Mouse (Mus musculus): Measurements from ENCODE around the gene Fahd1. TPM values are rescaled to one million over a fixed set of nuclear protein-coding genes. Genes with fewer than 3 reads are reported as not detected.

The Fahd1 gene
- polyA plus RNA-seq (2012; rRNA removed): 5.4 and 6.5 TPM in 2 replicates

DNA sequence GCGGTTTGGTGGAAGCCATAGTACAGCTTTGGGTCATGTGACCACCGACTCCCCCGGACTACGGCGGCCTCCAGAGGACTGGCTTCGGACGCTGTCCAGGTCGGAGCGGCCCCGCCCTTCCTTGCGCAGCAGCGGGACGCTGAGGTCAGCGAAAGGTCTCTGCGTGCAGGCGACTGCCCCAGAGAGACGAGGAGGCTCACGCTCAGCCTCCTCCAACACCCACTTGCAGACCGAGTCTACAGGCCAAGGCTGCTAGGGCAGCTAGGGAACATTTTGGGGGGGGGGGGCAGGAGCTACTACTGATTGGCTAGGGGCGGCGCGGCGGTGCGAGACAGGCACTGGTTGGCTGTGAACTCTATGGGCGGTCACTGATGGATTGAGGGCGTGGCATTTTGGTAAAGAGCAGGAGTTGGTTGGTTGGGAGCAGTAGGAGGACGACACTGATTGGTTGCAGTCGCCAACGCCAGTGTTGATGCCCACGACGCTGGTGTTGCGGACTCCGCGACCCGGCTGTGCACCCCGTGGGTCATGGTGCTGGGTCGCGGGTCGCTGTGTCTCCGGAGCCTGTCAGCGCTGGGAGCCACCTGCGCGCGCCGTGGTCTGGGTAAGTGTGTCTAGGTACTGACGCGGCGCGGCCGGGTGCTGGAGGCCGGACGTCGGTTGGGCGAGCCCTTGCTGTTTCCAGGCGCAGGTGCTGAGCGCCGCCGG is at the start of gene Fahd1:
Fahd1 (minus strand) TSS at position 300 of the 708 bp plus-strand sequence.

DNA sequence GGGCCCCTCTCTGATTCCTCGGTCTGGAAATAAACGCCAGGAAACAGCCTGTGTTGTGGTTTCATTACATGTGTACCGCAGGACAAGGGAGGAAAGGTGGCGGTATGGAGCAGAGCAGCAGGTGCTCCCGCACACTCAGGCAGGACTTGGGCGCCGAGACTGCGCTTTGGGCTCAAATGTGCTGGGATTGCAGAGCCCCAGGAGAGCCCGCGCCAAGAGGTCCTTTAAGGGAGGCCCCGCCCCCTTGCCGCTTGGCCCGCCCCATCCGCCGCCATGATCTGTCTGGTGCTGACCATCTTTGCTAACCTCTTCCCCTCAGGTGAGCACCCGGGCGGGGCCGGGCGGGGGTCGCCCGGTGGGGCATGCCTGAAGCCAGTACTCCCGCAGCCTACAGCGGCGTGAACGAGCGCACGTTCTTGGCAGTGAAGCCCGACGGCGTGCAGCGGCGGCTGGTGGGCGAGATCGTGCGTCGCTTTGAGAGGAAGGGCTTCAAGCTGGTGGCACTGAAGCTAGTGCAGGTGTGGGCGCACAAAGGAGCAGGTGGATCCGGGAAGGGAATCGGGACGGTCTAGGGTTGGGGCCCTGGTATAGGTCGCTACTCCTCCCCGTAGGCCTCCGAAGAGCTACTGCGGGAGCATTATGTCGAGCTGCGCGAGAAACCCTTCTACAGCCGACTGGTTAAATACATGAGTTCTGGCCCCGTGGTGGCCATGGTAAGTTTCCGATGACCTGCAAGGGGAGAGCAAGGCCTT is 46.3 kb upstream of the Fahd1 start, which contains the start of gene Nme3:
Nme3 (plus strand) TSS at position 260 of the 752 bp plus-strand sequence.

DNA sequence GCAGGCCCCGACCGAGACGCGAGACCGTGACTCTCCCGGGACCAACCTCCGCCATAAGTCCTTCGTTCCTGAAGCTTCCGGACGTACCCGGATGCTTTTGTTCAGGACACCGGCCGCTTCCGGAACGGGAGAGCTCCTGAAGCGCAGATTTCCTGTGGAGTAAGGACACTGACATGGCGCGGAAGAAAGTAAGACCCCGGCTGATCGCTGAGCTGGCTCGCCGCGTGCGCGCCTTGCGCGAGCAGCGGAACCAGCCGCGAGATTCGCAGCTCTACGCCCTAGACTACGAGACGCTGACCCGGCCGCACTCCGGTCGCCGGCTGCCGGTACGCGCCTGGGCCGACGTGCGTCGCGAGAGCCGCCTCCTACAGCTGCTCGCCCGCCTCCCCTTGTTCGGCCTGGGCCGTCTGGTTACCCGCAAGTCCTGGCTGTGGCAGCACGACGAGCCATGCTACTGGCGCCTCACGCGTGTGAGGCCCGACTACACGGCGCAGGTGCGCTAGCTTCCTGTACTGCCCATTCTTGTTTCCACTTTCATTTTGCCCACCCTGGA is 44.9 kb upstream of the Fahd1 start, which contains the start of the genes Eme2 and Mrps34:
Eme2 (minus strand) TSS at position 93 of the 553 bp plus-strand sequence.
Mrps34 (plus strand) TSS at position 122 of the 553 bp plus-strand sequence.

DNA sequence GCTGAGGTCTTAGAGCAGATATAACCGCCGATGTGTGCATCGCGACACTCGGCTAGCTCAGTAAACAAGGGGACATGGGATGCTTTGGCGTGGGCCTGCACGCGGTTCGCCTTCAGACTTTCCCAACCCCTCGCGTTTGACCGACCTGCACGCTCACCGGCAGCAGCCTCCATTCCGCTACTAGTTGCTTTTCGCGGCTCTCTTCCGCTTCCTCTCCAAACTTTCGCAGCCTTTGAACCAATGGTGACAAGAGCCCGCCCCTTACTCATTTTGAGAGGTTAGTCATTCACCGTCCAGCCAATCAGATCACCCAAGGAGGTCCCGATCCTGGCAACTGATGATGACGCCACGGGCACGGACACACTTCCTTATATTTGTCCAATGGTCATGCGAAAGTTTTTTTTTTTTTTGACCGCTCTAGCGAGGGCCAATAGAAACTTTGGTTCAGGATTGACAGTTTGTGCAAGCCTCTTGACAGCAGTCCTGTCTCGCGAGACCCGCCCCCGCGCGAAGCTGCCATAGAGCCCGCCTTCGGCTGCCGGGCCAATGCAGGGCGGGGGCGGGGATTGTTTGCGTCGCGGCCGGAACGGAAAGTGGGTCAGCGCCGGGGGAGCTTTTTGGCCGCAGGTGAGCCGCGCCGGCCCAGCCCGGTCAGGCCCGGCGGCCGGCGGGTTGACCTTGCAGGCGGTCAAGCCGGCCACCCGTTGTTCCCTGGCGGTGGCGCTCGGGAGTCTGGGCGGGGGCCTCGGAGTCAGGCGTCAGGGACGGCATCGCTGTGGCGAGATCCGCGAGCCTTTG is 36.2 kb upstream of the Fahd1 start, which contains the start of the genes Nubp2 and Spsb3:
Nubp2 (minus strand) TSS at position 216 of the 798 bp plus-strand sequence.
Spsb3 (plus strand) TSS at position 510 of the 798 bp plus-strand sequence.

DNA sequence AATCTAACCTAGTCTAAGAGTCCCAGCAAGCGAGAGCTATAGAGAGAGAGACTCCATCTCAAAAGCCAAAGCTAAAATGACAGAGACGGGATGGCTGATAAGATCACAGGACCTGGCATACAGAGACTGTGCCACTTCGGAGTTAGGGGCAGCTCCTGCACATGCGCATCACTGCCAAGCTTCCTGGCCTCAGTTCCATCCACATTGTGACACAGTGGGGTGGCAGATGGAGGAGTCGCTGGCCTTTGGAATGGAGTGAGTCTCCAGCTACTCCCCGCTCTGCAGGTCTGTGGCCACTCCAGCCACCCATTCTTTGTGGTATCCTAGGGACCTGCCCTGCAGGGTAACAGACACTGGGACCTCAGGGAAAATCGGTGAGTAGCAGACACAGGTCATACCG is 15.6 kb upstream of the Fahd1 start, which contains the start of gene Igfals:
Igfals (plus strand) TSS at position 222 of the 400 bp plus-strand sequence.

DNA sequence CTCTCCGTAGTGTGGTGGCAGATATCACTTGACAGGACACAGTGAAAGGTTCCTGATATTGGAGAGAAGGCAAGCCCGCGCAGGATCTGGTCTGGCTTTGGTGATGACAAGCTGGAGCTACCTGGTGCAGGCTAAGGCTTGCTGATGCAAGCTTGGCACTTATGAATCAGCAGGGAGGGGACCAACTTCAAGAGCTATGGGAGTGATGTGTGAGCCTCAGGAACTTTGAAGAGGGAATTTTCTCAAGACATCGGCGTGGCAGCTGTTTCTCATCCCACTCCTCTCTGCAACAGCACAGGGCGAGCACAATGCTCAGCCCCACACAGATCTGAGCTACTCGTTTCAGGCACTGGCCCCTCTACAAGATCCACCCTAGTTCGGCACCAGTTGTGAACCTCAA is 10.3 kb downstream of the Fahd1 start, which contains the start of gene Hagh:
Hagh (plus strand) TSS at position 302 of the 400 bp plus-strand sequence.

DNA sequence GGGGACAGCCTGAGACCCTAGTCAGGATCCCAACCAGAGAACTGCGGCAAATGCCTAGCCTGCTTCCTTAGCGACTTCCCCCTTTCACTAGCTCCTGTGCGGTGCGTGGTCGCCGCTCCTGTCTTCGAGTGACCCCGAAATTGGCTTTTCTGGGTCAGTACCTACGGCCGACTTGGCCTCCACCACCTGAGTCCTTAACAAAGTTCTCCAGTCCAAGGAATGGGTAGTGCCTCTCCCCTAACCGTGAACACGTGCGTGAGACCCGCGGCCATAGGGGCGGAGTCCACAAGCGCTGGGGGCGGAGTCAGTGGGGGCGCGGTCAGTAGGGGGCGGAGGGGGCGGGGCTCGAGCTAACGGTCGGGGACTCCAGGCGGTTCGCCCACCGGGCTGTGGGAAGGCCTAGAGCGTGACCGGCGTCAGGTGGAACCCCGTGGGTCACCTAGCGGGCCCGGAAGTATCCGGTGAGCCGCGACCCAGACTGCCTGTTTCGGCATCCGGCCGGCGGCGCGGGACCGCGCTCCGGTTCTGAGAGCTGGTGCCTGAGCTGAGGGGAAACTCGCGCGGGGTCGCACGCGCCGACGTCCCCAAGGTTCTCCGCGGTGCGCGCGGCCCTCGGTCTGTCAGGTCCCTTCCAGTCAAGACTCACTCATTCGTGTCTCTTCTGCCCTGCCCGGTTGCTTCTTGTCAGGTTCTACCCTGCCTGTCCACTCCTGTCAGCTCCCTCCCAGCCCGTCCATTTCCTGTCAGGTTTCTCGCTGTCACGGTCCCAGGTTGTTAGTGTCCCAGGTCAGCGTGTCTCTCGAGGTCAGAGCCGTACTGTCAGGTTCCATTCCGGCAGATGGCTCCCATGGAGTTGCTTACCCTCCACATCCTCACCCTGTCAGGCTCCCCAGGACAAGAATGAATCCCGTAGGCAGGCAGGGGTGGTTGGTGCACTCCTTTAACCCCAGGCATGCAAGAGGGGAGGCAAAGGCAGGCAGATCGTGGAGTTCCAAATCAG is 45.9 kb downstream of the Fahd1 start, which contains the start of gene Meiob:
Meiob (plus strand) TSS at position 338 of the 1,000 bp plus-strand sequence.

Other genes starting within 250 kb of the Fahd1 start
- gene Tsc2, start 217.7 kb downstream of the Fahd1 start, polyA plus RNA-seq (2012; rRNA removed): 76.4 and 92.7 TPM in 2 replicates
- 4.2 and 7.1 TPM in 2 replicates for gene Nthl1, start 217.7 kb downstream of the Fahd1 start, polyA plus RNA-seq (2012; rRNA removed)
- 79.0 and 91.9 TPM in 2 replicates for gene Slc9a3r2, start 200.0 kb downstream of the Fahd1 start, polyA plus RNA-seq (2012; rRNA removed)
- 82.5 and 162 TPM in 2 replicates for gene Npw, start 191.9 kb downstream of the Fahd1 start, polyA plus RNA-seq (2012; rRNA removed)
- gene Zfp598, start 180.7 kb downstream of the Fahd1 start, polyA plus RNA-seq (2012; rRNA removed): 38.5 and 39.1 TPM in 2 replicates
- 1.4 and 1.7 TPM in 2 replicates for gene Syngr3, start 160.4 kb downstream of the Fahd1 start, polyA plus RNA-seq (2012; rRNA removed)
- gene Gfer, start 154.2 kb downstream of the Fahd1 start, polyA plus RNA-seq (2012; rRNA removed): 7.2 and 30.2 TPM in 2 replicates
- gene Noxo1, start 154.1 kb downstream of the Fahd1 start, polyA plus RNA-seq (2012; rRNA removed): 11.3 and 12.3 TPM in 2 replicates
- 25.5 and 30.0 TPM in 2 replicates for gene Tbl3, start 142.7 kb downstream of the Fahd1 start, polyA plus RNA-seq (2012; rRNA removed)
- gene Rnf151, start 132.3 kb downstream of the Fahd1 start, polyA plus RNA-seq (2012; rRNA removed): 0.13 and 0.33 TPM in 2 replicates
- 1,596 and 3,241 TPM in 2 replicates for gene Rps2, start 132.2 kb downstream of the Fahd1 start, polyA plus RNA-seq (2012; rRNA removed)
- gene Ndufb10, start 125.9 kb downstream of the Fahd1 start, polyA plus RNA-seq (2012; rRNA removed): 158 and 263 TPM in 2 replicates
- 2.5 and 3.6 TPM in 2 replicates for gene Rpl3l, start 122.5 kb downstream of the Fahd1 start, polyA plus RNA-seq (2012; rRNA removed)
- gene Msrb1, start 113.7 kb downstream of the Fahd1 start, polyA plus RNA-seq (2012; rRNA removed): 78.4 and 78.5 TPM in 2 replicates
- 3.0 and 3.9 TPM in 2 replicates for gene Hs3st6, start 97.4 kb downstream of the Fahd1 start, polyA plus RNA-seq (2012; rRNA removed)
- gene Meiob, start 46.1 kb downstream of the Fahd1 start, polyA plus RNA-seq (2012; rRNA removed): not detected in 2 replicates
- gene Hagh, start 10.2 kb downstream of the Fahd1 start, polyA plus RNA-seq (2012; rRNA removed): 37.2 and 61.0 TPM in 2 replicates
- gene Igfals, start 15.6 kb upstream of the Fahd1 start, polyA plus RNA-seq (2012; rRNA removed): 2.3 and 5.1 TPM in 2 replicates
- 17.6 and 19.5 TPM in 2 replicates for gene Nubp2, start 36.0 kb upstream of the Fahd1 start, polyA plus RNA-seq (2012; rRNA removed)
- gene Spsb3, start 36.3 kb upstream of the Fahd1 start, polyA plus RNA-seq (2012; rRNA removed): 55.4 and 87.4 TPM in 2 replicates
- 12.9 and 16.6 TPM in 2 replicates for gene Eme2, start 44.7 kb upstream of the Fahd1 start, polyA plus RNA-seq (2012; rRNA removed)
- gene Mrps34, start 44.8 kb upstream of the Fahd1 start, polyA plus RNA-seq (2012; rRNA removed): 92.5 and 285 TPM in 2 replicates
- gene Nme3, start 46.1 kb upstream of the Fahd1 start, polyA plus RNA-seq (2012; rRNA removed): 25.7 and 28.0 TPM in 2 replicates
- gene Mapk8ip3, start 86.6 kb upstream of the Fahd1 start, polyA plus RNA-seq (2012; rRNA removed): 31.3 and 37.0 TPM in 2 replicates
- 2.4 and 3.6 TPM in 2 replicates for gene Jpt2, start 110.3 kb upstream of the Fahd1 start, polyA plus RNA-seq (2012; rRNA removed)
- gene Cramp1l, start 165.4 kb upstream of the Fahd1 start, polyA plus RNA-seq (2012; rRNA removed): 2.9 and 4.7 TPM in 2 replicates
- gene Ift140, start 165.7 kb upstream of the Fahd1 start, polyA plus RNA-seq (2012; rRNA removed): 2.1 and 2.7 TPM in 2 replicates
- 17.1 and 18.2 TPM in 2 replicates for gene Tmem204, start 233.2 kb upstream of the Fahd1 start, polyA plus RNA-seq (2012; rRNA removed)